Mouse (Mus musculus) intestine, embryonic 14.5 days (tissue): ENCODE measurements around the gene Vill. TPM values are rescaled to one million over a fixed set of nuclear protein-coding genes. Genes with fewer than 3 reads are reported as not detected.

Experiments used
- ATAC-seq: fragments of 200-750 bp; cut with Nextera tagmentation; replicated peaks from 2 replicates; pipeline ENCODE4 v1.8.0; 2017; ENCODE audit warnings: low read depth, moderate number of reproducible peaks, moderate TSS enrichment, moderate library complexity; ENCODE audit not compliant: low FRiP score, low TSS enrichment
- DNase-seq: peaks from one replicate; pipeline ENCODE4 v3.0.0-alpha.2; 2018; ENCODE audit warnings: low spot score
- H3K27ac ChIP-seq: fragments of 300-500 bp; sonication (generic); 2 replicates; pipeline ENCODE4 v1.5.1; 2014; ENCODE audit warnings: low read depth, mild to moderate bottlenecking, control low read depth
- H3K27me3 ChIP-seq: fragments of 300-500 bp; sonication (generic); replicated peaks from 2 replicates; pipeline ENCODE4 v1.6.1; 2014; ENCODE audit warnings: low read length, control low read depth; ENCODE audit not compliant: control insufficient read depth, insufficient read depth
- H3K36me3 ChIP-seq: fragments of 300-500 bp; sonication (generic); 2 replicates; pipeline ENCODE4 v1.6.1; 2014; ENCODE audit warnings: low read length, control low read depth; ENCODE audit not compliant: control insufficient read depth, insufficient read depth
- H3K4me1 ChIP-seq: fragments of 300-500 bp; sonication (generic); replicated peaks from 2 replicates; pipeline ENCODE4 v1.6.1; 2014; ENCODE audit warnings: low read length, control low read depth, mixed read lengths; ENCODE audit not compliant: control insufficient read depth, insufficient read depth
- H3K4me2 ChIP-seq: fragments of 300-500 bp; sonication (generic); 2 replicates; pipeline ENCODE4 v1.6.1; 2014; ENCODE audit warnings: low read length
- H3K4me3 ChIP-seq: fragments of 300-500 bp; sonication (generic); 2 replicates; pipeline ENCODE4 v1.5.1; 2014; ENCODE audit warnings: low read depth, low read length, control low read depth, mixed read lengths
- H3K9ac ChIP-seq: fragments of 300-500 bp; sonication (generic); 2 replicates; pipeline ENCODE4 v1.6.1; 2014; ENCODE audit warnings: mild to moderate bottlenecking, low read length
- H3K9me3 ChIP-seq: fragments of 300-500 bp; sonication (generic); 2 replicates; pipeline ENCODE4 v1.6.1; 2016; ENCODE audit warnings: low read length, control low read depth; ENCODE audit not compliant: control insufficient read depth
- WGBS: fragments of 180-500 bp; shearing (Covaris S2); extraction: QIAGEN DNeasy Blood & Tissue Kit; methylation state at CpG from one replicate; pipeline ENCODE4 v1.1.7; 2014; 5-methylcytosine and 5-hydroxymethylcytosine counted together
- polyA plus RNA-seq: library from polyadenylated mRNA; unstranded; fragments of >200 nt; fragmentation: Nextera tagmentation; extraction: Ambion mirVana; gene quantifications from 2 replicates; pipeline ENCODE4 v1.2.1, GENCODE M21; 2014

The Vill gene
- polyA plus RNA-seq, 1 experiment from 2014 or later = 27.4 TPM

DNA sequence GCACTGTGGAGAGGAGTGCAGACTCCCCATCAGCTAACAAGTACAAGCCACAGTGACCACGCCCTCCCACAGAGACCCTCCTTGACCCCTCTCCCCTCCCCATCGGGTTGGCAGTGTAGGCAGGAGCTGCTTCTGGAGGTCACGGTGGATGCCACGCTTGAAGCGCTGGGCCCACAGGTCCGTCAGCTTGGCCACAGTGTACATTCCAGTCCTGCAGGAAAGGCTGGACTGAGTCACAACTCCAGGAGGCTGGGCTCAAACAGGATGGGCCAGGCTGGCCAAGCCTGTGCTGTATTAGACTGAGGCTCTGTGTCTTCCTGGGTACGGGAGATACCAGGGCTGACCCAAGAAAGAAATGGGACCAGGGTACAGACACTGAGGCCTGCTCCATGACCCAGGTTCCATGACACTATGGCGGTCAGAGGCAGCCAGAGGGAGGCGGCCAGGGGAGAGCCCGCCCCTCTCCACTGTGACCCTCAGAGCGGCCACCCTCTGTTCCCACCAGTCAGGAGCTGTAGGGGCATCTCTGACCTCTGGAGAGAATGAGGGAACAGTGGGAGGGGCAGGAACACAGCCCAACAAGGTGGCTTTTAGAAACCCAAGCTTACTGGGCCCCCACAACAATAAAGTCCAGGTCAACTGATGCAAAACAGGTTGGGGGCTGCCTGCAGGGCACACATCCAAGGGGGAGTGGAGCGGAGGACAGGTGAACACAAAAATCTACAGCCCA, 39.2 kb downstream of the Vill start:
- WGBS = 72% methylated on average over 12 of the region's 12 CpGs
- no peak for DNase-seq
- peaks cover 20% of the 10 kb centered on the region for H3K4me1 ChIP-seq

DNA sequence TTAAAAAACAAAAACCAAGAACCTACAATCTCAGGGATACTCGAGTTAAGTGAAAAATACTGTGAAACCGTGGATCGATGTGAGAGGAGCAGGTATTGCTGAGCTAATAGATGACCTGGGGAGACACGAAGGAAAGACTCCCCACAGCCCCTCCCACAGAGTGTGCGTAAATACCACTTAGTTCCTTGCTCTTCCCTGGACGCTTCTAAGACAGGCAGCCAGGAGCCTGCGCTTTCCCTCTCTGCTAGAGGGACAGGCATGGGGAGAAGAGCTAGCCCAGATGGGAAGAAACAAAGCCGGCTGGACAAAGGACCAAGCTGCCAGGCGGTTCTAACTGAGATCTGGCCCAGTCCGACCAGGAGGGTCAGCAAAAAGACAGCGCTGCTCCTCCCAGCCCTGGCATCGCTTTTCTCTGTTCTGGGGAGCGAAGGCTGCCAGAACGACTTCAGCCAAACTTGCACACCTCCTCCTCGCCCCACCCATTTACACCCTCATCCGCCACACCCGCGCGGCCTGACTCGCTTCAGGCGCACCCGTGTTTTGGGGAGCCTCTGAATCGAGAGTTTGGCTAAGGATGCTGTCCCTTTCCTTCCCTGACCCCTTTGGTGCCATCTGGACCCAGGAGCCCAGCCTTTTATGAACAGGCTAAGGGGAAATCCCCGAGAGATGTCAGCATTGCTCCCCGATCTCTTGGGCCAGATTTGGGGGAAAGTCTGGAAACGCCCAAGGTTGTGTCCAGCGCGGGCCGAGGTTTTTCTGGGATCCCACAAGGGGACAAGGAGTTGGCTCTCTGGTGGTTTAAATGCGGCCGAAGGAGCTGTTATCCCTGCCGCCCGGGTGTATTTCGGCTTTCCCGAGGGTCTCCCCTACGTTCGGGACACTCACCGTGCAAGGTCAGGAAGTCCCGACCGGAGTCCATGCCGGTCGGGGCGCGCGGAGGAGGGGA, 40.2 kb downstream of the Vill start:
- Histone ChIP-seq H3K27ac (no peak overlapping the region), H3K9me3 (no peaks in the 10 kb centered on the region), H3K4me1 (peaks cover 10% of the 10 kb centered on the region), H3K36me3 (no peaks in the 10 kb centered on the region), H3K4me2 (peak overlapping the region; percentile 63), H3K4me3 (peak overlapping the region; percentile 64), H3K27me3 (no peaks in the 10 kb centered on the region), H3K9ac (peak overlapping the region; percentile 60)
- ATAC-seq (no peak), DNase-seq (peak; percentile 65)
- WGBS = 3% methylated on average over 45 of the region's 45 CpGs

More for the DNA sequence above, 39.2 kb downstream of the Vill start:
- H3K4me3 ChIP-seq = peak overlapping the region; percentile 64; the same call in 1 of the 2 replicates
- H3K27me3 ChIP-seq = no peaks in the 10 kb centered on the region
- no peaks in the 10 kb centered on the region for H3K9me3 ChIP-seq
- ATAC-seq = no peak
- H3K4me2 ChIP-seq = peak overlapping the region; percentile 63
- no peak overlapping the region for H3K27ac ChIP-seq
- no peak overlapping the region for H3K9ac ChIP-seq
- H3K36me3 ChIP-seq = no peaks in the 10 kb centered on the region

DNA sequence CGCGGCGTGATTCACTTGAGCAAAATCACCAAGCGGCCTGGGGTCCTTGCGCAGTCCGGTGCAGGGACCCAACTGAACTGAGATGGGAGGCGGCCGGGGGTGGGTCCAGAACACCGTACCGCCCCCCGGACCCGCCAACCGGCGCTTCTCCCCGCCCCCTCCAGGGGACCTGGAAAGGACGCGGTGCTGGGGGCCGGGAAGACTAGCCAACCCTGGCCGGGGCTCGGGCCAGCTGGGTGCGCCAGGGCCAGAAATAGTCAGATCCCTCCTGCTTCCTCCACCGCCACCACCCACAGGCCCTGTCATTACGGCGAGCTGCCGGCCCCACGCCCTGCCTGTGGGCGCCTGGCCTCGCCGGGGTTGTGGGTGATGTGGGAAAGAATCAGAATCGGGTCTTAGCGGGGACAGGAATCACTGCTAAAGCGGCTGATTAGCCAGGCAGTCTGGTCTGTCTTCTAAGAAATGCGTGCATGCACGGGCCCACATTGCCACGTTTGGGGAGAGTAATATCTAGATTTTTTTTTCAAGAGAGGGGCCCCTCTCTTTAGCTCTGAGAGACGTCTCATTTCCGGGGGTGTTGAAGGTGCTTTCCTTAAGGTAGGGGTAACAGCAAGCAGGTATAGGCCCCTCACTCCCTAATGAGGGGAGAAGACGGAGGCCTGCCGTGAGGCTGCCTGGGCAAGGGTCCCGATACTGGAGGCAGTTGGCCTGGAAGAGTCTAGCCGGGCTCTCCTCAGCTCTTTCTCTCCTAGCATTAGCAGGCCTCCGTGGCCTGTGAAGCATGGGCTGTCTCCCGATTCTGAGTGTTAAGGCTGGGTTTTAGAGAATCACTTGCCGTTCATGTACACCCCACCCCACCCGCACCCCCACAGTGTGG, 41.1 kb downstream of the Vill start, which contains the start of gene Plcd1:
TSS of gene Plcd1 (minus strand) at position 84 of the 877 bp plus-strand sequence.
- peak within 1 kb of the TSS; percentile 62; the same call in 1 of the 2 replicates for H3K27ac ChIP-seq
- peak within 1 kb of the TSS; percentile 63 for H3K4me2 ChIP-seq
- no peaks in the 10 kb centered on the region for H3K9me3 ChIP-seq
- ATAC-seq (peak; percentile 74), DNase-seq (peak; percentile 82)
- peak within 1 kb of the TSS; percentile 64 for H3K4me3 ChIP-seq
- H3K4me1 ChIP-seq = peaks cover 5% of the 10 kb centered on the region
- no peaks in the 10 kb centered on the region for H3K36me3 ChIP-seq
- H3K9ac ChIP-seq = peak within 1 kb of the TSS; percentile 60
- WGBS = 12% methylated on average over 45 of the region's 45 CpGs
- H3K27me3 ChIP-seq = no peaks in the 10 kb centered on the region

DNA sequence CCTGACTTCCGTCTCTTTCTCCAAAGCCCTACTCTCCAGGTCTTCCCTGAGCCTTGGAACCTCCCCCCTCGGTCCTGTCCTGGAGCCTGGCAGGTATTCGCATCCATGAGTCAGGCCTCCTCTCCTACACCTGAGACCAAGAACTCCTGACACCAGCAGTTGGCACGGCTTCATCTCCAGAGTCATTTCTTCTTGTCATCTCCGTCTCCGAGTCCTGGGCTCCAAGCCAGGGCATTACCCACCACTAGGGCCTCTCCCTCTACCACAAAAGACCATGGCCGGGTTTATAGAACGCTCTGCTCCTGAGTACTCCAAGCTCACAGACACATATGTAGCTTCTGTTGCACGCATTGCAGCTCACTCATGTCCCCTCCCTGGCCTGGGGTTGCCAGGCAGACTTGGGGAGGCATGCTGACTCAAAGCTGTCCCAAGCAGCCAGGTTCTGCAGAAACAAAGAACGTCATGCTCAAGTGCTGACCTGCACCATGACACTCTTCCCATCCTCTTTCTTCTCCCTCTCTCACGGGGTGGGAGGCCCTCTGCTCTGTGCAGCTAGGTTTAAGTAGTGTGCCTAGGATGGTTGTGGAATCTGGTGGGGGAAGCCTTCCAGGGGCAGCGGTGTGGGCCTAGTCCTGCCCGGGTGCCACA, 42.0 kb downstream of the Vill start:
- 82% methylated on average over 13 of the region's 13 CpGs for WGBS
- Histone ChIP-seq H3K4me3 (no peak overlapping the region), H3K9me3 (no peaks in the 10 kb centered on the region), H3K9ac (no peak overlapping the region), H3K27ac (no peak overlapping the region), H3K4me2 (no peak overlapping the region), H3K4me1 (peaks cover 4% of the 10 kb centered on the region; the same call in 1 of the 2 replicates), H3K36me3 (no peaks in the 10 kb centered on the region), H3K27me3 (no peaks in the 10 kb centered on the region)
- no peak for DNase-seq
- no peak; the same call in 1 of the 2 replicates for ATAC-seq

DNA sequence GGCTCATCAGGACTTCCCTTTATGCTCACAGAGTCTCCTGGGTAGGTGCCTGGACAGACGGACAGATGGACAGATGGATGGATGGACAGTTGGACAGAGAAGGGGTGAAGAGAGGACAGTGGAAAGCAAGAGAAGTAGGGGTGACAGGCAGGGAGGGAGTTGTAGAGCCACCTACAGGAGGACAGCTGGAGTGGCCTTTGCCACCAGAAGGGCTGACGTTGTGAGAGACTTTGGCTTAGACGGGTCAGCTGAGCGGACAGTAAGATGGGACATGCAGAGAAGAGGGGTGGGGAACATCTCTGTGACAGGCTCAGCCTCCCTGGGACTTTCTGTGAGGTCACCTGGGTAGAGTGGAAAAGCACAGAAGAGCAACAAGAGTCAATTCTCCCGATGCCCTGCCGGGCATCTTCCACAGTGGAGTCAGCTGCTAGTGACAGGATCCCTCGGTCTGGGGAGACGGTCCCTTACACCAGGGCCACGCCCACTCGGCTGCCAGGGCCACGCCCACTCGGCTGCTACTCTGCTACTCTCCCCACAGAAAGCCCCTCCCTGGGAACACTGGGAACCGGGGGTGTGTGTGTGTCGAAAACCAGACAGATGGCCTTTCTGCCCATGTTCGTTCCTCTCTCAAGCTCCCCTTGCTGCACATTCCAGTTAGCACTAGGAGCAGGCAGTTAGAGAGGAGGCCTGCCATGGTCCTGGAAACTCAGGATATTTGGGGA, 47.8 kb downstream of the Vill start:
- 18% methylated on average over 15 of the region's 15 CpGs for WGBS
- Histone ChIP-seq H3K4me1 (no peaks in the 10 kb centered on the region), H3K36me3 (no peaks in the 10 kb centered on the region), H3K4me3 (no peak overlapping the region), H3K27ac (no peak overlapping the region), H3K9me3 (no peaks in the 10 kb centered on the region), H3K4me2 (no peak overlapping the region), H3K9ac (no peak overlapping the region), H3K27me3 (0 out of 2 replicates have a peak, but pooled peaks cover 7% of the 10 kb centered on the region)
- no peak for ATAC-seq
- DNase-seq = no peak

DNA sequence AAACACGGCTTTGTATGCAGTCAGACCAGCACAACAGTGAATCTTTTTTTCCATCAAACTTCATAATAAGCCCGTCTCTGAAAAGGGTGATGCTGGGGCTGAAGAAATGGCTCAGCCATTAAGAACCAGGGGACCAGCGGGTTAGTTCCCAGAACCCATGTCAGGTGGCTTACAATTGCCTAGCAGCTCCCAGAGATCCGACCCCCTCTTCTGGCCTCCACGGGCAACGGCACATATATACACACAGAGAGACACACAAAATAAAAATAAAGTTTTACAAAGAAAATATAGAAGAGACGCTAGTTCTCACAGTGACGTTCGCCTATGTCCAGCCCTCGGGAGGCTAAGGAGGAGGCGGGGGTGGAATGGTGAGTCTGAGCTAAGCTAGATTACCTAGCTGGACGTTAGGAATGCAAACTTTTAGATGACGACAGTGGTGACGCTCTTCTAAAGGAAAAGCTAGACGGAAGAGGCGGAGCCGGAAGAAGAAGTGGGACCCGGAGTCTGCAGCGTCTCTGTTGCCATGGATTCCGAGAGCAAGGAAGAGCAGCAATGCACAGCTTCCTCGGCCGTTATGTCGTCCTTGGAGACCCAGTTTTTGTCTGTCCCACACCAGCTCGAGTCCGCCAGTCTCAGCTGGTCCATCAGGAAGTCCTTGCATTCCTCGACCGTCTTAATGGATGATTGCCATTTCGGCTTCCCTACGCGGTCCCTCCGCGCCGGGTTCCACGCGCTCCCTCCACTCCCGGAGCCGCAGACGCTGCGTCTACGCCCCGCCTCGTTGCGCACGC, 49.6 kb downstream of the Vill start, which contains the start of gene Dlec1:
TSS of gene Dlec1 (plus strand) at position 487 of the 791 bp plus-strand sequence.
- peak; percentile 82 for DNase-seq
- Histone ChIP-seq H3K4me1 (no peaks in the 10 kb centered on the region), H3K27ac (0 out of 2 replicates have a peak within 1 kb of the TSS, but pooled peaks have one; percentile 24), H3K36me3 (no peaks in the 10 kb centered on the region), H3K9me3 (no peaks in the 10 kb centered on the region), H3K4me2 (peak within 1 kb of the TSS; percentile 65), H3K4me3 (peak within 1 kb of the TSS; percentile 53), H3K9ac (peak within 1 kb of the TSS; percentile 21; the same call in 1 of the 2 replicates), H3K27me3 (0 out of 2 replicates have a peak, but pooled peaks cover 7% of the 10 kb centered on the region)
- WGBS = 3% methylated on average over 44 of the region's 44 CpGs
- ATAC-seq = peak; percentile 85

DNA sequence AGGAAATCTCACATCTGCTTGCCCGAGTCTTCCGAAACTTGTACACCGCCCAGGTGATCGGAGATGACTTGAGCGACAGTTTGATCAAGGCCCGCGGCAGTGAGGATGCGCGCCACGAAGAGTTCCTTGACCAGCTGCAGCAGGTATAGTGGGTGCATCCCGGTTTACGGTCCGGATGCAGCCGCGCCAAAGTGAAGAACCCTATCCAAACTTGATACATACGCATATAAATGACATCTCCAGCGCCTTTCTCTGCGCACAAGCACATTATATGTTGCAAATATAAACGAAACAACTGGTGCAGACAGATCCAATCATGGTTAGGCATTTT, 50.2 kb downstream of the Vill start:
- no peak for ATAC-seq
- 2% methylated on average over 19 of the region's 19 CpGs for WGBS

More for the DNA sequence above, 50.2 kb downstream of the Vill start:
- Histone ChIP-seq H3K27me3 (0 out of 2 replicates have a peak, but pooled peaks cover 7% of the 10 kb centered on the region), H3K4me1 (no peaks in the 10 kb centered on the region), H3K4me3 (peak overlapping the region; percentile 53), H3K36me3 (no peaks in the 10 kb centered on the region), H3K9ac (no peak overlapping the region; the same call in 1 of the 2 replicates), H3K9me3 (no peaks in the 10 kb centered on the region), H3K27ac (no peak overlapping the region), H3K4me2 (peak overlapping the region; percentile 65)
- no peak for DNase-seq
